Mouse (Mus musculus) ES-E14 (cell line): ENCODE results near the gene Atpif1. TPM values are rescaled to one million over a fixed set of nuclear protein-coding genes. Genes with fewer than 3 reads are reported as not detected.

Source experiments
- DNase-seq: peaks from one replicate; pipeline ENCODE4 v3.0.0-alpha.2; 2013; ENCODE audit warnings: low read depth, low spot score
- H3K27ac ChIP-seq: 2 replicates; pipeline ENCODE4 v1.5.1; 2012; ENCODE audit warnings: low read depth, mild to moderate bottlenecking, low read length, moderate library complexity, mixed read lengths; ENCODE audit not compliant: poor library complexity, insufficient read depth, severe bottlenecking
- H3K36me3 ChIP-seq: 2 replicates; pipeline ENCODE4 v1.6.1; 2012; ENCODE audit warnings: mild to moderate bottlenecking, low read length, moderate library complexity, mixed read lengths; ENCODE audit not compliant: control insufficient read depth, poor library complexity, insufficient read depth, severe bottlenecking
- H3K4me1 ChIP-seq, 2 experiments: fragments of 150-350 bp in 1 of 2; sonication (generic) in 1 of 2; 2 replicates each; pipeline ENCODE4 v1.6.1; 2012; ENCODE audit warnings: low read length in 2 of 2, mild to moderate bottlenecking in 1 of 2, mixed read lengths in 1 of 2; ENCODE audit not compliant: control insufficient read depth in 2 of 2, insufficient read depth in 2 of 2, poor library complexity in 1 of 2
- H3K4me3 ChIP-seq, 2 experiments: fragments of 150-350 bp in 1 of 2; sonication (generic) in 1 of 2; 2 replicates each; pipeline ENCODE4 v1.5.1; 2012; ENCODE audit warnings: low read length in 2 of 2, low read depth in 1 of 2, mild to moderate bottlenecking in 1 of 2, mixed read lengths in 1 of 2; ENCODE audit not compliant: insufficient read depth in 1 of 2, poor library complexity in 1 of 2, severe bottlenecking in 1 of 2
- H3K9ac ChIP-seq: 2 replicates; pipeline ENCODE4 v1.6.1; 2012; ENCODE audit warnings: low read depth, mild to moderate bottlenecking, low read length, mixed read lengths; ENCODE audit not compliant: poor library complexity, insufficient read depth, severe bottlenecking
- H3K9me3 ChIP-seq: fragments of 150-350 bp; sonication (generic); 2 replicates; pipeline ENCODE4 v1.6.1; 2012; ENCODE audit warnings: low read depth, mild to moderate bottlenecking, low read length; ENCODE audit not compliant: control insufficient read depth, insufficient read depth
- CHD2 ChIP-seq: IDR thresholded peaks from 2 replicates; pipeline ENCODE4 v1.6.1; 2014; ENCODE audit warnings: mild to moderate bottlenecking, low read depth, low read length, inconsistent platforms
- HCFC1 ChIP-seq: IDR thresholded peaks from 2 replicates; pipeline ENCODE4 v1.6.1; 2012; ENCODE audit warnings: low read length, inconsistent platforms, borderline replicate concordance; ENCODE audit not compliant: insufficient read depth
- MAFK ChIP-seq: IDR thresholded peaks from 2 replicates; pipeline ENCODE4 v1.6.1; 2014; ENCODE audit warnings: mild to moderate bottlenecking, low read depth, low read length, inconsistent platforms; ENCODE audit not compliant: insufficient read depth
- ZC3H11A ChIP-seq: IDR thresholded peaks from 2 replicates; pipeline ENCODE4 v1.6.1; 2012; ENCODE audit warnings: low read depth, mild to moderate bottlenecking, inconsistent platforms, low read length, borderline replicate concordance
- ZNF384 ChIP-seq: IDR thresholded peaks from 2 replicates; pipeline ENCODE4 v1.6.1; 2012; ENCODE audit warnings: low read depth, low read length, inconsistent platforms
- in situ Hi-C, 2 experiments: fragments of 600-800 bp; cut with MboI; formaldehyde crosslinking; loops; one replicate each; pipeline ENCODE4 v1.15.1; 2025; ENCODE audit warnings: low sequenced_read_pairs in 2 of 2, inconsistent platforms in 1 of 2; ENCODE audit not compliant: unreplicated experiment in 2 of 2
- total RNA-seq: library from RNA; depleted of rRNA; stranded (reverse); fragments of 300-350 nt; gene quantifications from 2 replicates; pipeline ENCODE4 v1.2.3, GENCODE M21; 2012

The Atpif1 gene
- total RNA-seq, 1 experiment = 485 TPM

DNA sequence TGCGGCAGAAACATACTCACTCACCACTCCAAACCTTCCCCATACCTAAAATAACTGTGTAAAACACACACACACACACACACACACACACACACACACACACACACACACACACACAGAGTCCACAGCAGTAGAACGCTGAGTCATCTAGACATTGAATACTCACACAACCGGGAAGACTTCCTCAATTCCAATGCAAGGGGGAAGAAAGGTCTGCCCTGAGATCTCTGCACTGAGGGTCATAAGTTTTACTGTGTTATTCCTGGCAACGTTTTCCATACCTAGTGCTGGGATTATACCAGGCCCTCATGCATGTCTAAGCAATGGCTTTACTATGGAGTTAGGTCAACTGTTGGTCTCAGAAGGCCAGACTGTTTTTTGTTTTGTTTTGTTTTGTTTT is 4.1 kb downstream of the Atpif1 start:
- H3K27ac ChIP-seq = no peak overlapping the region; the same call in 1 of the 2 replicates
- H3K4me3 ChIP-seq = no peak overlapping the region

DNA sequence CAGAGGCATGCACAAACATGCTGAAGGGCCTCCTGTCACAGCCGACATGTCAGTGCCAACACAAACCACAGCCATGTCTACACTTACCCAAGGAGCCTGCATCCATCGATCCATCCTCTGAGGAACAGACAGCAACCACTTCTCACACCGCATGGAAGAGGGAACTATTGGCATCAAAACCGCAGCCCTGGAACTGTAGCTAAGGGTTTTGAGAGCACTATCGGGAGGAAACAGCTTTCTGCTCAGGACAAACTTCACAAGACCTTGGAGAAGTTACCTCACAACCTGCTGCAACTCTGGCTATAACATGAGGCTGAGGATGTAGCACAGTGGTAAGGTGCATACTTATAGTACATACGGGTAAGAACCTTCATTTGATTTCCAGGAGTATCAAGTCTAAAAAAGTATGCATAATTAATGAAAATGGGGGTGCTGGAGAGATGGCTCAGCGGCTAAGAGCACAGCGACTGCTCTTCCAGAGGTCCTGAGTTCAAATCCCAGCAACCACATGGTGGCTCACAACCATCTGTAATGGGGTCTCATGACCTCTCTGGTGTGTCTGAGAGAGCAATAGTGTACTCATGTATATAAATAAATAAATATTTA is 5.4 kb downstream of the Atpif1 start:
- in situ Hi-C loops = no loop called here
- Histone ChIP-seq H3K4me1 (peaks cover 2 to 9% of the 10 kb centered on the region in 2 experiments; a peak in 2 of 4 replicates), H3K9ac (no peak overlapping the region), H3K36me3 (peaks cover 9% of the 10 kb centered on the region; the same call in 1 of the 2 replicates), H3K9me3 (no peaks in the 10 kb centered on the region), H3K27ac (no peak overlapping the region), H3K4me3 (no peak overlapping the region)
- no peak for DNase-seq
- TF ChIP-seq CHD2 (no peak), ZC3H11A (no peak), HCFC1 (no peak), ZNF384 (no peak), MAFK (no peak)

More for the DNA sequence above, 4.1 kb downstream of the Atpif1 start:
- H3K4me1 ChIP-seq = peaks cover 7 to 9% of the 10 kb centered on the region in 2 experiments; a peak in 3 of 4 replicates
- H3K9me3 ChIP-seq = no peaks in the 10 kb centered on the region
- DNase-seq = no peak
- no peak for TF ChIP-seq ZC3H11A
- peak; percentile 57; the same call in 1 of the 2 replicates for TF ChIP-seq MAFK
- H3K36me3 ChIP-seq = peaks cover 9% of the 10 kb centered on the region; the same call in 1 of the 2 replicates
- H3K9ac ChIP-seq = no peak overlapping the region
- in situ Hi-C loops = no loop called here

DNA sequence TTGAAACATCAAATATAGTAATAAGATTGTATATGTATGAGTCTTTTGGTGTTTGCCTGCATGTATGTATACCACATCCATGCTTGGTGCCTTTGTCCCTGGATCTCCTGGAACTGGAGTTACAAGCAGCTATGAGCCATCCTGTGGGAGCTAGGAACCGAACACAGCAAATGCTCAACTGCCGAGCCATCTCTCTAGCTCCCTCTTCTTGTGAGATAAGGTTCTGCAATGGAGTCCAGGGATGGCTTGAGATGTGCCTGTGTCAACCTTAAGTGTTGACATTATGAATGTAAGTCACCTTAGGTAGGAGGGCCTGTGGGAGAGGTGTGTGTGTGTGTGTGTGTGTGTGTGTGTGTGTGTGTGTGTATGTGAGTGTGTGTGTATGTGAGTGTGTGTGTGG is 6.8 kb downstream of the Atpif1 start:
- H3K9ac ChIP-seq = no peak overlapping the region
- H3K36me3 ChIP-seq = peaks cover 9% of the 10 kb centered on the region; the same call in 1 of the 2 replicates
- in situ Hi-C loops = no loop called here
- H3K27ac ChIP-seq = no peak overlapping the region
- H3K9me3 ChIP-seq = no peaks in the 10 kb centered on the region
- no peak for DNase-seq
- peaks cover 2 to 9% of the 10 kb centered on the region in 2 experiments; a peak in 2 of 4 replicates for H3K4me1 ChIP-seq
- H3K4me3 ChIP-seq = no peak overlapping the region
- no peak for TF ChIP-seq CHD2

DNA sequence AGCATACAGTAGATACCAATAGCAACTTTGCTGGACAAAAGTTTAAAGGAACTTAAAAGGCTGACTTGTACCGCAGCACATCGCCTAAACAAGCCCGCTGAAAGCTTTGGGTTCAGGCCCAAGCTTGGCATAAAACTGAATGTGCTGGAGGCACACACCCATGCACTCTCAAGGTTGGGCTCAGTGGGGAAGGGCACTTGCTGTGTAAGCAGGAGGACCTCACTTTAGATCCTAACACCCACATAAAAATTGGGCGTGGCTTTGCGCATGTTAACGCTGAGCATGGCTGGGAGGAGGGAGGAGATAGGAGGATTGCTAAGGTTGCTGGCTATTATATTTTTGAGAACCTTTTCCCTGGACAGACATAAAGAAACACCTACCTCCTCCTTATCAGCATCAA is 8.7 kb downstream of the Atpif1 start:
- peaks cover 2 to 8% of the 10 kb centered on the region in 2 experiments; a peak in 2 of 4 replicates for H3K4me1 ChIP-seq
- in situ Hi-C loops = no loop called here
- peaks cover 2% of the 10 kb centered on the region; the same call in 1 of the 2 replicates for H3K36me3 ChIP-seq
- H3K4me3 ChIP-seq = peak overlapping the region; percentile 18 to 35
- no peaks in the 10 kb centered on the region for H3K9me3 ChIP-seq
- TF ChIP-seq MAFK (no peak), HCFC1 (no peak), CHD2 (no peak), ZC3H11A (no peak), ZNF384 (no peak)
- H3K9ac ChIP-seq = peak overlapping the region; percentile 63; the same call in 1 of the 2 replicates
- no peak for DNase-seq
- H3K27ac ChIP-seq = peak overlapping the region; percentile 91

DNA sequence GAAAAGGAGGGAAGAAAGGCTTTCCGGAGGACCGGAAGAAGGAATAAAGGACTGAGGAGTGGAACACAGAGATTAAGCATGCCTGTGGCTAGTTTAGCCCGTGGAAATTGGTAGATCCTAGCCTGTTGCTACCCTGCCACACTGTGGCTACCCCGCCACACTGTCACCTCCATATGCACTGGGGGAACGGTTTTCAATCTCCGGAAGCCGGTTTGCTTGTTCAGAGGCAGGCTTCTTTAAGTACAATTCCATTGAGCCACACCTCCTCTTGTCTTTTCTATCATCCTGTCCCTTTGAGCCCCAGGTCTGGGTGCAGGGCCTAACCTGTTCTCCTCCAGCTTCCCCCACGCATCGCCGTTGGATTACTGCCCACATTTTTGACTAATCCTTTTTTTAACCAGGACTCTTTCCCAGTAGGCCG is 9.1 kb downstream of the Atpif1 start:
- TF ChIP-seq HCFC1 = no peak
- no peak for TF ChIP-seq CHD2
- no peak for TF ChIP-seq ZNF384
- no peak for TF ChIP-seq MAFK
- no peak for TF ChIP-seq ZC3H11A
- H3K4me1 ChIP-seq = peaks cover 2 to 8% of the 10 kb centered on the region in 2 experiments; a peak in 2 of 4 replicates
- peak overlapping the region; percentile 63; the same call in 1 of the 2 replicates for H3K9ac ChIP-seq
- H3K4me3 ChIP-seq = peak overlapping the region; percentile 18 to 35
- in situ Hi-C loops = no loop called here
- H3K36me3 ChIP-seq = peaks cover 2% of the 10 kb centered on the region; the same call in 1 of the 2 replicates
- H3K27ac ChIP-seq = peak overlapping the region; percentile 91
- H3K9me3 ChIP-seq = no peaks in the 10 kb centered on the region
- DNase-seq = no peak
